Mouse (Mus musculus): Measurements from ENCODE around the gene Ldb1.

Ldb1 gene

DNA sequence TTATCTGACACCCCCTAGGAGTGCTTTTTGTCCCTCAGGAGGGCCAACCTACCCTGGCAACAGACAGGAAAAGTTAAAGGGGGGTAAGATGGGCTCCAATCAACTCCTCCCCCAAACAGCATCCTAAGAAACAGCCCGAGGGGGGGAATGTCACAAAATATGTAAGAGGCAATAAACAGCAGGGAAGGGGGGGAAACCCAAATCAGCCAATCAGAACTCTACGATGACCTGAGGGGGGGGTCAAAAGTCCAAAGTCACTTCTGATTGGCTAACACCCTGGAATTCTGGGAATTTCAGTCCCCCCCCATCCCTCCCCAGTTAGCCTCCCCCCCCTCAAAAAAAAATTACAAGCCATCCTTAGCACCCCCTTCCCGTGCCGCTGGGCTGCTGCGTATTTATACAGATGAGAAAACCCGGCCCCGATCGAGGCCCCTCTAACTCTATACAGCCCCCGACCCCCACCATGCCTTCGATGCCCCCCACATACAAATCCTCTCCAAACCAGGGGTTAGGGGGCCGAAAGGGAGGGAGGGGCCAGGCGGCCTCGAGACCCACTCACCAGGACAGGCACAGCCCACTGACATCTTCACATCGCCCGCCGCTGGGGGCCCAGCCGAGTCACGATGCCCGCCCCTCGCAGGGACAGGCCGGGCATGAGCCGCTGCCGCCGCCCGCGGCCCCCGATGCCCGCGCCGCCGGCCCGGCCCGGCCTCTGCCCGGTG, 582 bp downstream of the Ldb1 start, which contains the start of gene Pprc1:
Pprc1 (plus strand) TSS at position 616 of the 722 bp plus-strand sequence.
- no peak for DNase-seq (ENCODE audit: low spot score in 2 of 2)

DNA sequence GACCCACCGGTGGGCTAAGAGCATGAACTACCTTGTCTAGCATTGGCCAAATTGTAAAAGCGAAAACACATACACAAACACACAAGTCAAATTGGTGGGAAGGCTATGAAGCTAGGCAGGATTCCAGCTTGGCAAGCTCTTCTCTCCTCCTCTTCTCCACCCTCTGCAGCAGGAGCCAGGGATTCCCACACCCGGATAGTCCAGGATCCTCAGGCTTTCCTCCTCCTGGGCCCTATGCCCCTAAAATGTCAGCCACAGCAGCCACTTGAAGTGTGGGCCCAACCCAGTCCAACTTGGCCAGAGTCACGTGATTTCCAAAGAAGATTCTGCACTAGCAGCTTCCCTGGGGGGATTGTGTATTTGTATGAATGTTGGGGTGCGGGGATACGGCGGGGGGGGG, 1.6 kb downstream of the Ldb1 start:
- DNase-seq (ENCODE audit: low spot score in 2 of 2), result no peak

DNA sequence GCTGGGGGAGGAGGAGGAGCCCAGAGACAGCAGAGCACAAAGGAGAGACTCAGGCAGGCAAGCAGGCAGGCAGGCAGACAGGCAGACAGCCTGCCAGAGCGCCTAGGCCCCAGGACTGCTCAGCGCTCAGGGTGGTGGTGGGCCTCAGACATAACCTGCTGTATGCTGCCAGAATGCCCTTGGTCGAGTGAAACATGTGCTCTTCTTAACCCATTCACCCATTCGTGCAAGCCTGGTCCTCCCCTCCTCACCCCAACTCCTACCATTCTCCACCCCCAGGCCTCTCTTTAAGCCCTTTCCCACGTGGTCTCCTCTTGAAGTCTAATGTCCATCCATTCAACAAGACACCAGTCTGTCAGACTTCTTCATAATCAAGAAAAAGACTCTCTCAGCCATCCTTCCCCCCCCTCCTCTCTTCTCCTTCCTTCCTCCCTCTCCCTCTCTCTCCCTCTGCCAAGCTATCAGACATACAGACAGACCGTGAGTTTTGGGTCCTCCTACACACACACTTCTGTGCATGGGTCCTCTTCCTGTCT, 2.5 kb downstream of the Ldb1 start:
- peak; percentile 61 to 62 for DNase-seq (ENCODE audit: low spot score in 2 of 2)

DNA sequence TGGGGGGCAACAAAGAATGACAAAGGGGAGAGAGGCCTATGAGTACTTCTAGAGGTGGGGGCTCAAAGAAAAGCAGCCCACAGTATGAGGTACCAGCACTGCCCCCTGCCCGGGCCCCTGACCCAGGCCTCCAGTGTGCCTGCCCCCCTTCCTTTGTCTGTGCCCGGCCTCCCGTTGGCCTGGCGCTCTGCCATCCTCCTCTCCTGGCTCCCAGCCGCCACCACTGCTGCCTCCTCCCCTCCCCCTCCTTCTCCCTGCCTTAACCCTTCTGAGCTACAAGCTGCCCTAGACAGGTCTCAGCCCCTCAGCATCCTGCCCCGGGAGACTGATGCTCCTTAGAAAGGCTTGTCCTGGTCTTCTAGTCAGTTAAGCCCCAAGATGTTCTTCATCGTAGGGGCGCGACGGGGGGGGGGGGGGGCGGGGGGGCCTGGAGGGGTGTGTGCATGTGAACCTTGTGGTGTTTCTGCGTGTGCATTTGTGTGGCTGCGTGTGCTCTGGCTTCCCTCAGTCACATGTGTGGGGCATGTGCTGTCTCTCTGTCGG, 3.0 kb downstream of the Ldb1 start:
- peak; percentile 62 for DNase-seq (ENCODE audit: low spot score in 2 of 2)

DNA sequence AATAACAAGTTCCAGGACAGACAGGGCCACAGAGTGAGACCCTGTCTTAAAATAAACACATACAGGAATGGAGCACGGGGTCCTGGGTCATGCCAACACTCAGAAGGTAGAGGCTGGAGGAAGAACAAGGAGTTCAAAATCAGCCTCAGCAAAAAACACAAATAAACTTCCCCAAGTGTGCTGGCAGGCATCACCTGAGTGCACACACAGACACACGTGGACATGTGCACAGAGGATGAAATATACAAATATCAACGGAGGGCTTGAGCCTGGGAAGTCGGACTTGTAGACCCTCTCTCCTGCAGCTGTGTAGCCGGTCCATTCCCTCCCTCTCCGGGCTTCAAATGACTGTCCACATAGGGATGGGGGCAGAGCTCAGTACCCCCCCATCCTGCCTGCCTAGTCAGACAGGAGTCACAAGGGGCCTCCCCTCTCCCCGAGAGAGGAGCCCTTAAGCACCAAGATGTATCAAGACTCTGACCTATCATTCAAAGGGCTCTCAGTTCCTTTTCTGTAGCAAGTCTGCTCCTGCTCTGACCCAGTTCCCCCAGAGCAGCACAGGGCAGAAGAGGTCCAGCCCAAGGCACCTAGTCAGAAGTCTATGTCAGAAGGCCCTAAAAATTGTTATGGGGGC, 3.6 kb downstream of the Ldb1 start:
- no peak for DNase-seq (ENCODE audit: low spot score in 2 of 2)

DNA sequence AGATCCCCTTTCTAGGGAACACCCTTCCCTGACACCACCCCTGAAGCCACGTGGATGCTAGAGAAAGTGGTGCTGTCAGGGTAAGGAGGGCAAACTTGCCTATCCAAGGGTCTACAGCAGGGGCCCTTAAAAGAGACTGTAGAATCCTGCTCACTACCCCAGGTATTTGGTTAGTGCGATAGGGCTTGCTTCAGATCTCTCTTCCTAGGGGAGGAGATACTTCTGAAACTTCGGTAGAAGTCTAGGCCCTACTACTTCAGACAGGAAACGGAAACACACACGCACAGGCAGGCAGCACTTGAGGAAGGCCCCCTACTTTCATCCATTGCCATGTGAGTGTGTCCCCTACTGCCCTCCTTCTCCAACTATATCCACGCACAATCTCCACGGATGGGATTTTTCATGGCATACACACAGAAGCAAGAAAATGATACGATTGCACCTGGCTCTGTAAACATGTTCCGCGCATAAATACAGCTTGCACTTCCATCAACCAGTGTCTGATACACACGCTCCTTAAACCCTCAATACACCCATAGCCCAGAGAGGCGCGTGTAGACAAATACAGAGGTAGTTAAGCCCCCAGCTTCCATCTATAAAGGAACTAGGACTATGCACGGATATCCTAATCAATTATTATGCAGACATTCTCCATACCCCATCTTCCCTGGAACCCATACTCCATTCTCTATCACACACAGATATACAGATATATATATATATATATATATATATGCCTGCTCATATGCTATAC, 4.7 kb downstream of the Ldb1 start:
- DNase-seq (ENCODE audit: low spot score in 2 of 2), result peak; percentile 57 to 66

DNA sequence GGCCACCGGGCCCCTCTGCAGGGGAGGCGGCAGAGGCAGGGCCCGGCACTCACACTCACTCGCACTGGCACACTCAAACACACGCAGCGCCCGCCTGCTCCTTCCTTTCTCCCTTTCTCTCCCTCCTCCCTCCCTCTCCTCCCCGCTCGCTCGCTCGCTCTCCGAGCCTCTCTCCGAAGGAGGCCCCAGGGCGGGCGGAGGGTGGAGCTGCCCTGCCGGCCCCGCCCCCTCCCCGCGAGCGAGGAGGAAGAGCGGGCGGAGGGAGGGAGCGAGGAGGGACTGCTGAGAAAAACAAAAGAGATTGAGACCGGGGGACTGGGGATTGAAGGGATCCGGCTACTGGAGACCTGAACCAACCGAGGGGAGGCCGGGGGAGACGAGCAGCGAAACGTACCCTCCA, 5.5 kb downstream of the Ldb1 start:
- DNase-seq (ENCODE audit: low spot score in 2 of 2), result peak; percentile 93 to 94

DNA sequence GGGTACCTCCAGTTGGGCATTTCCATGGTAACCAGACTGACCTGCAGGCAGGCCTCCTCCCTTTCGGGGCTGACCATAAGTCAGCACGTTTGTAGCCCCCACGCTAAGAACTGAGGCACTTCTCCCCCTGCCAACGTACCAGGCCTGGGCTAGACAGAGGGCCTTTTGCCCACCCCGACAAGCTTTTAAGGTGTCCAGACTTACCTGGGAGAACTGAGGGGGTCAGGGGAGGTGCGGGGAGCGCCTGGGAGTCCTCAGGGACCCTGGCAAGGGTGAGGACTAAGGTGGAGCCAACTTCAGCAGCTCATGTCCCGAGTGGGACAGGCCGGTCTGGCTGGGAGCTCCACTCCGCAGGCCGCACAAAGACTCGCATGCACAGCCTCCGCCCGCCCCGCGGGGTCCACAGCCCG, 6.2 kb downstream of the Ldb1 start:
- DNase-seq (ENCODE audit: low spot score in 2 of 2), result peak; percentile 31 to 47

DNA sequence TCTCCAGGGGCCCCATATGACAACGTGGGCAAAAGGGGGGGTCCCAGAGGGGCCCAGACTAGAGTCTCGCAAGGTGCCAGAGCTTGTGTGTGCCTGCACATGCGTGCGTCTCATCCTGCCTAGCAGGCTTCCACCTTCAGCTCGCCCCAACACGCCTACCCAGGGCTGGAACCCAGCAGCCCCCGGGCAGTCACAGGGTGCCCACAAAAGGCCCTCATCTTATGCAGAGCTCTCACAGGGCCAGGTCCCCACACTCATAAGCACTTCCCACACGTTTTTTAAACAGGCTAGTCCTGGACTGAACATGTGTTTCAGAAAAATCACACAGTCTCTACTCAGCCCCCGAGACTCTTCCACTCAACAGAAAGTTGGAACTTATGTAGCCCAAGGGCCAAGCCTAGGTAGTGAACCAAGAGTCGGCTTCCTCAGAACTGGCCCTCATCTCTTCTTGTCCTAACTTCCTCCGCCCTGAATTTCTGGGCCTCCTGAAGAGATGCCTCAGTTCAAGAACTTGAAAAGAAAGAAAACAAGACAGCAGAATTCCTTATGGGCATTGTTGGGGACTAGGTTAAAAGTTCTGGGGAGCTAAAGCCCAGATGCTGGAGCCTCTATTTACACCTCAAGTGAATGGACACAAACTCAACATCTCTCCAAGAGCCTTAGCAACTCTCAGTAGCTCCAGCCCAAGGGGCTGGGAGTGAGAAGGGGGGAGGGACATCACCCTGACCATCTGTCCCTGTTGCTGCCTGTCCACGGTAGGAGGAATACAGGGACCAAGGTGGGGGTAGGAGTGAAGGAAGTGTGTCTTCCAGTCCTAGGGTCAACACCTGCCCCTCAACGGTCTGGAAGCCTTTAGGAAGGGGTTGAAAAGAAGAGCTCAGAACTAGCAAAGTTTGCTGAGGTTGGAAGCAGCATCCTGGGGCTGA, 6.8 kb downstream of the Ldb1 start:
- DNase-seq (ENCODE audit: low spot score in 2 of 2), result peak; percentile 44 to 56

DNA sequence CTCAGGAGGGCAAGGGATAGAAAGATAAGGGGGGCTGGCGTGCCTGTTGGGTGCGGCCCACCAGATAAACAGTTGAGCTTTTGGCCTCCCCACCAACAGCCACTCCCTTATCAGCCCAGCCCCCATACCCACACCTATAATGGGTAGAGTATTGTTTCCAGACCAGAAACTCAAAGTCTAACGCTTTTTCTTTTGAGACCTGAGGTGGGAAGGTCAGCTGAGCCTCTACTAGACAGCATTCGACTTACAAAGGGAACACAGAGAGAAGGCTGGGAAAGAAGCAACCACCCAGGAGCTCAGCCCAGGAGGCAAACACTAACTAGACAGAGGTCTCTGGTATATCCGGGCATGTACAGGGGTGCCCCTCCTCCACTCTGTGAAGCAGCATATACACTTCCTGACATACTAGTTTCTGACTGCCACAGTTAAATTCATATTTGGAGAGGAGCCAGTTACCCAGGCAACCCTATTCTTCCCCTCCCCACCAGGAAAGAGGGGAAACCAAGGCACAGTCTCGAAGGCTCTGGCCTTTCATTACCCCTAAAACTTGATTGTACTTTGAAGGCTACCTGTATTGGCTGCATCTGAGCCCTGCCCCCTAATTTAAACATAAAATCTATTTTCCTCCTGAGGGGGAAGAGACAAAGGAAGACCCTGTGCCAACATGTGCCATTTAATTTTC, 7.6 kb downstream of the Ldb1 start:
- DNase-seq (ENCODE audit: low spot score in 2 of 2), result peak; percentile 57 to 67

DNA sequence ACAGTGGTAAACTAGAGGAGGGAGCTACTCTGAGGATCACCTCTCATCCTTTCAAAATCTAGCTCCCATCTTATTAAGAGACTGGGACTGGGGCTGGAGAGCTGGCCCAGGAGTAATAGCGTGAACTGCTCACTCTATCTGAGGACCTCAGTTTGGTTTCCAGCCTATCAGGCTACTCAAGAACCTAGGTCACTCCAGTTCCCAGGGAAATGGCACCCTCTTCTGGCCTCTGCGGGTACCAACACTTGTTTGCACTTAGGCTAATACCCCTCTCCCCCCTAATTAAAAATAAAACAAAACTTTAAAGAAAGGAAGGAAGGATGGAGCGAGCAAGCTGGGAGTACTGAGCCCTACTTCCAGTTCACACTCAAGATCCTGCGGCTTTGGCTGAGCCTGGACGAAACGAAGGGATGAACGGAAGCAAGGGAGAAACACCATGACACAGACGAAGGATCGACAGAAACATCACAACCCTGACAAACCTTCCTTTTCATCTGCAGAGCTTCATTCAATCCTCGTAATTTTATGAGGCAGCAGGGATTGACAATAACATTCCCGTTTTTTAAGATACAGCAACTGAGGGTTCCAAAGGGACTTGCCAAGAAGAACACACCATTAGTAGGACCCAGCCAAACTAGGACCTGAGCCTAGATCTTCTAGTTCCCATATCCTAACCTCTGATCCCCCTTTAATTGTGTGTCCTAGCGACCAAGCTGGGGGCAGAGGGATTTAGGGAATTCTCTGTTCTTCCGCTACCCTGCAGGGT, 8.4 kb downstream of the Ldb1 start:
- DNase-seq (ENCODE audit: low spot score in 2 of 2), result peak in 1 of 2 experiments; percentile 37

DNA sequence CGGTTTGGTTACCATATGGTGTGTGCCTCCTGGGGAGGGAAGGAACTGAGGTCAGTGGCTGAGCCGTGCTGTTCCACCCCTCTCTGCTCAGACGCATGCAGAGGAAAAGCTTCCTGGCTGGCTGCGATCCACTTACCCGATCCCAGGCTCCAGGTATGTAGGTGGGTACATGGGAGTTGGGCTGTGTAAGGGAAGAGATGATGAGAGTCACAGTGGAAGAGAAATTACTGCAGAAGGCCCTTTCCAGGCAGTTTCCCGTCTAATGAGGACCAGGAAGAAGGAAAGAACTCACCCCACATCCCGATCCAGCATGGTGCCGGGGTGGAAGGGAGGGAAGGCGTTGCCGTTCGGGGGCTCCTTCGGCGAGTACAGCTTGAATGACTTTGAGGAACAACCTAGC, 9.0 kb downstream of the Ldb1 start:
- DNase-seq (ENCODE audit: low spot score in 2 of 2), result no peak

DNA sequence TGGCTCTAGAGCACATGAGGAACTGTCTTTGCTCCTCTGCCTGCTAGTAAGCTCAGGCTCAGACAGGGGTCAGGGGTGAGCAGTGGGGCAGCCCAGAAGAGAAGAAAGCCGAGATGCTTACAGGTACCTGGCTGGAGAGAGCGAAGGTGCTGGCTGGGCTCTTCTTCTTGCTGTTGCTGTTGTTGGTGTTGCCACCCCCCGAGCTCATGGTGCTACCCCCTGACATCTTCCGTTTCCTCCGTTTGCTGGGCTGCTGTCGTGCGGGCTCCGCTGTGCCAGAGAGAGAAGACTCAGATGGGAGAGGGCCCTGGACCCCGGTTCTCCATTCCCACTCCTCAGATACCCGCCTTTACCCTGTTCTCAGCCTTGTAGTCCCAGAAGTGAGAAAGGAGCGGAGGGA, 11.1 kb downstream of the Ldb1 start:
- no peak for DNase-seq (ENCODE audit: low spot score in 2 of 2)

DNA sequence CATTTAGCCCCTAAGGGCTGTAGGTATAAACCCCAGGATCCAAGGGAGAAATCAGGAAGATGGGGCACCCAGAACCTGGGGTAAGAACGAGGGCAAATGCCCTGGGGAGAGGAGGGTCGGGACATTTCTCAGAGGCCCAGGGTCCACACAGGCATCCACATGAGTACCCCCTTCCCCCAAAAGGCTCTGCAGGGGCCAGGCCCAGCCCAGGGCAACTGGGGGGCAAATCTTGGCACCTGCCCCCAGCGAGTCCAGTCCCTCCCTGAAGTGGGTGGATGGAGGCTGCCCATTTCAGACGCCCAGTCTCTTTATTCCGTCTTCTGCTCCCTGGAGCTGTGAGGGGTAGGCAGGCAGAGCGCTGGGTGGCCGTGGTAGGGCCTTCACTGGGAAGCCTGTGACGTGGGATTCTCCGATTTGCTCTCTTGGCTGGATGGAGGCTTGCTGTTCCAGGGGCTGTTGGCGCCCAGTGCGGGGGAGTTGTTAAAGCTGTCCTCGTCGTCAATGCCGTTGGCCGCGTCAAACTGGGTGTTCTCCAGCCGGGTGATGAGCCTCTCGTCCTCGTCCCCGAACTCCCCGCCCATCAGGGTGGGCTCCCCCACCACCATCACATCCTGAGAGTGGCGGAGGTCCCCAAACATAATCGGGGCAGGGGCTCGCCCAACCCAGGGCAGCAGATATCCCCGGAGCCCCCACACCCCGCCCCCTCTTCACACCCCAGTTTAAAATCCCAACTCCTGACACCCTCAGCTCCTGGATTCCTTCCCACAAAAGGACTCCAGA, 12.1 kb downstream of the Ldb1 start:
- no peak for DNase-seq (ENCODE audit: low spot score in 2 of 2)

DNA sequence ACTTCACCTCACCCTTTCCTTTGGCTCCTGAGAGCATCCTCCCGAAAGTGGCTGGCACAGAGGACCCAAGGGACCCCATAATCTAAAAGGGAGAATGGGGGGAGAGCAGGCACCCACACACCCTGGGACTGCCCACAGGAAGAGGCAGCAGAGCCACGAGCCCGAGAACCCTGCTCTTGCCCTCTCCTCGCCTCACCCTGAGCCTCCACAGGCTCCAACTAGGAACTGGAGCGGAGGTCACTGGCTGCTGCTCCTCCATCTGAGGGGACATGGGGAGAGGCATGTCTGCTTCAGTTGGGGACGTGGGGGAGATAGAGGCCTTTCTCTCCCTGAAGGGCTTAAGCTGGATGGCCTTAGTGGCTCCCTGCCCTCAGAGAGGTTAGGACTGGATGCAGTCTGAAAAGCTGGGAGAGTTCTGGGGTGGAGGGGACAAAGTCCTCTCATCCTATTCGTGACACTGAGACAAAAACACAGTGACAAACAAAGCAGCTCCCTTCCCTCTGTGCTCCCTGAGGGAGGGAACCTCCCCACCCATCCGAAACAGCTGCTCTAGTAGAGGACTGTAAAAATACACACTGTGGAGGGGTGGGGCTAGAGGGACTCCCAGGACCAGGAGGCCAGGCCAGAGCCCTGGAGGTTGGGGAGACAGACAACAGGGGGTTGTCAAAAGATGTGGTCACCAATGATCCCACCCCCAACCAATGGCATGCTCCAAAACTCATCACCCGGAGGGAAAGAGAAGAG, 13.2 kb downstream of the Ldb1 start:
- no peak for DNase-seq (ENCODE audit: low spot score in 2 of 2)

DNA sequence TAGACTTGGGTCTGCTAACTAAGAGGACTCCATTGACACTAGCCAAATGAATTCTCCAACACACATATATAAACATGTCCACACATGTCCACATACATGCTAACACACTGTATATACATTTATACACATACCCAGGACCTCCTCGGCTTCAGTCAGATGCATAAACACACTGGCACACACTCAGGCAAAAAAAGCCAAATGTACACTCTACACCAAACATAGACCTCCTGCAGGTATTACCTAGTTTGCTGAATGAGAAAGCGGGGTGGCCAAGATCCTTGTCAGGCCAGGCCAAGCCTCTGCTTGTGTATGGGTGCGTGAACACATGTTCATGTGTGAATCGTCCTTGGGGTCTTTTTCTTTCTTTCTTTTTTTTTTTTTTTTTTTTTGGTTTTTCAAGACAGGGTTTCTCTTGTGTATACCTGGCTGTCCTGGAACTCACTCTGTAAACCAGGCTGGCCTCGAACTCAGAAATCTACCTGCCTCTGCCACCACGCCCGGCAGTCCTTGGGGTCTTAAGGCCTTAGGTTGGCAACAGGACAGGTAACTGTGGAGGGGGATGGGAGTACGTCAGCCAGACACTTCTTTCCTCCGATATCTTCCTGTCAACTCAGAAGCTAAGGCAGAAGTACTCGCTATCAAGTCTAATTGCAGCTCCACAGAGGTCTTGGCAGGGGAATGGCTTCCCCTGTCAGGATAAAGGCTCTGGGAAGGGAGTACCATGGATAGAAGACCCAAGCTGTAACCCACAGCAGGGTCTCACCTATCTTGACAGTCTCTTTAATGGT, 14.6 kb downstream of the Ldb1 start:
- no peak for DNase-seq (ENCODE audit: low spot score in 2 of 2)

DNA sequence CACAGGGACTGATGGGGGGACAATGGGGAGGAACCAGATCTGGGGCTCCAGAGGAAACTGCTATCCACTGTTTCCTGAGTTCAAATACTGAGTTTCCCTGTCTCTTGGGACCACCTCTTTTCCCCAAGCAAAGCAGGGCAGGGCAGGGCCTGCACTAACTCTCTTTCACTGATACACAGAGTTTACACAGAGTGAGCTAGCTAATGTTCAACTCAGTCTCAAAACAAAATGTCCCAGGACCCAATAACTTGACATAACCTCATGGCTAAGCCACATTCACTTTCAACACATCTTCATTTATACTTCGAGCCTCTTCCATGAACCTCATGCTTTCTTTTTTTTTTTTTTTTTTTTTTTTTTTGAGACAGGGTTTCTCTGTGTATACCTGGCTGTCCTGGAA, 15.4 kb downstream of the Ldb1 start:
- DNase-seq (ENCODE audit: low spot score in 2 of 2), result no peak

Measured in thymus, postnatal 10 days (tissue).